Comparison of ENCODE assay signal across 12 mouse cellular contexts in genomic region chr2:63574008-63574703, GRCm38 (mm10).
DNase-seq lines count a peak whose midpoint lies in the region; ATAC-seq and TF ChIP-seq lines count a peak whose summit lies in the region.
"Had no signal": no experiment of that assay in that cellular context is flagged by ENCODE, and none has a peak within 500 bp of the region (broad histone marks: within the 10 kb centered on the region; RNA-seq: fewer than 3 reads in every experiment).

No protein-coding gene starts in this region.

- H3K4me1 ChIP-seq in forebrain, embryonic 15.5 days = peaks cover 17% of the 10 kb centered on the region
- peaks cover 20% of the 10 kb centered on the region; the same call in 1 of the 2 replicates for H3K4me1 ChIP-seq in midbrain, embryonic 12.5 days
- H3K4me1 ChIP-seq in thymus, adult 2 months (replicated peaks; ENCODE audit: control insufficient read depth, insufficient read depth, low read length) = no peaks in the 10 kb centered on the region
- H3K4me1 ChIP-seq: liver, embryonic 13.5 days had no signal

- no peak overlapping the region for H3K4me2 ChIP-seq in forebrain, embryonic 15.5 days (replicated peaks)
- H3K4me2 ChIP-seq in midbrain, embryonic 12.5 days (replicated peaks) = no peak overlapping the region
- H3K4me2 ChIP-seq: liver, embryonic 13.5 days had no signal

- peak; percentile 92 for ATAC-seq in forebrain, embryonic 15.5 days (replicated peaks)
- peak; percentile 78 for ATAC-seq in midbrain, embryonic 12.5 days (ENCODE audit: low FRiP score, low read depth)

- TF ChIP-seq CTCF in thymus, adult 2 months (IDR thresholded peaks at IDR 0.05; ENCODE audit: borderline replicate concordance, control insufficient read depth, extremely low read depth, insufficient read depth, low read length, poor library complexity) = no peak

- peak overlapping the region; percentile 11; the same call in 1 of the 2 replicates for H3K27ac ChIP-seq in forebrain, embryonic 15.5 days (replicated peaks)
- H3K27ac ChIP-seq in midbrain, embryonic 12.5 days (replicated peaks) = no peak overlapping the region
- H3K27ac ChIP-seq in thymus, adult 2 months (ENCODE audit: control insufficient read depth, insufficient read depth, low read length) = no peak overlapping the region
- H3K27ac ChIP-seq: heart, adult 2 months; liver, embryonic 13.5 days had no signal

- no peaks in the 10 kb centered on the region for H3K27me3 ChIP-seq in forebrain, embryonic 15.5 days
- H3K27me3 ChIP-seq in midbrain, embryonic 12.5 days = no peaks in the 10 kb centered on the region
- no peaks in the 10 kb centered on the region for H3K27me3 ChIP-seq in thymus, adult 2 months (ENCODE audit: control insufficient read depth, insufficient read depth, low read length)
- H3K27me3 ChIP-seq: CH12.LX; liver, embryonic 13.5 days had no signal

- no peak overlapping the region for H3K4me3 ChIP-seq in forebrain, embryonic 15.5 days
- H3K4me3 ChIP-seq in midbrain, embryonic 12.5 days = no peak overlapping the region
- H3K4me3 ChIP-seq in thymus, adult 2 months (ENCODE audit: control insufficient read depth, insufficient read depth, low read length) = no peak overlapping the region
- H3K4me3 ChIP-seq: heart, adult 2 months; liver, embryonic 13.5 days had no signal

- peak; percentile 2 for DNase-seq in ZHBTc4 (ENCODE audit: low read depth, low spot score)
- DNase-seq in embryo, embryonic 10.5 days (ENCODE audit: low spot score) = peak; percentile 51
- DNase-seq in right cerebral cortex, postnatal 14 days = no peak
- no peak for DNase-seq in thymus, adult 2 months
- DNase-seq in left cerebral cortex, adult 11 months (ENCODE audit: low spot score) = no peak
- no peak for DNase-seq in cerebellum, adult 9-10 months
- DNase-seq: adrenal gland, adult 8-10 months; heart, adult 2 months; liver, embryonic 13.5 days had no signal

- 4% methylated on average over 4 of the region's 4 CpGs for WGBS in forebrain, embryonic 15.5 days
- WGBS in midbrain, embryonic 12.5 days = 10% methylated on average over 4 of the region's 4 CpGs
- 39% methylated on average over 4 of the region's 4 CpGs for WGBS in thymus, adult 2 months

- no peaks in the 10 kb centered on the region for H3K9me3 ChIP-seq in forebrain, embryonic 15.5 days
- no peaks in the 10 kb centered on the region for H3K9me3 ChIP-seq in midbrain, embryonic 12.5 days
- H3K9me3 ChIP-seq: liver, embryonic 13.5 days had no signal

- no peak overlapping the region for H3K9ac ChIP-seq in forebrain, embryonic 15.5 days (replicated peaks)
- no peak overlapping the region for H3K9ac ChIP-seq in midbrain, embryonic 12.5 days (replicated peaks)
- H3K9ac ChIP-seq: liver, embryonic 13.5 days had no signal

- TF ChIP-seq POLR2A in thymus, adult 2 months (IDR thresholded peaks at IDR 0.05; ENCODE audit: control insufficient read depth, extremely low read depth, insufficient read depth, low read length, poor library complexity) = no peak

- no peaks in the 10 kb centered on the region for H3K36me3 ChIP-seq in forebrain, embryonic 15.5 days
- H3K36me3 ChIP-seq in midbrain, embryonic 12.5 days = no peaks in the 10 kb centered on the region
- H3K36me3 ChIP-seq in thymus, adult 2 months (ENCODE audit: control insufficient read depth, insufficient read depth, low read length) = no peaks in the 10 kb centered on the region
- H3K36me3 ChIP-seq: liver, embryonic 13.5 days had no signal

Comparison
In these comparisons a context has a peak if more than half of its experiments do, and no peak if none do; other contexts are left out.
1. DNase-seq: peak in ZHBTc4 (single experiment) and embryo, embryonic 10.5 days (single experiment); none in right cerebral cortex, postnatal 14 days (single experiment), thymus, adult 2 months (single experiment), left cerebral cortex, adult 11 months (single experiment) and cerebellum, adult 9-10 months (single experiment).